Mouse (Mus musculus) embryonic facial prominence, embryonic 12.5 days (tissue): Measurements from ENCODE around the gene Sestd1. TPM values are rescaled to one million over a fixed set of nuclear protein-coding genes. Genes with fewer than 3 reads are reported as not detected.

Experiments used
- ATAC-seq: fragments of 200-750 bp; cut with Nextera tagmentation; 2 replicates; pipeline ENCODE4 v1.8.0; 2017; ENCODE audit not compliant: insufficient number of reproducible peaks, insufficient read depth, low FRiP score, low TSS enrichment
- H3K27ac ChIP-seq: fragments of 300-500 bp; sonication (generic); 2 replicates; pipeline ENCODE4 v1.5.1; 2016; ENCODE audit warnings: mild to moderate bottlenecking
- H3K27me3 ChIP-seq: fragments of 300-500 bp; sonication (generic); 2 replicates; pipeline ENCODE4 v1.6.1; 2016; ENCODE audit warnings: mild to moderate bottlenecking, moderate library complexity
- H3K36me3 ChIP-seq: fragments of 300-500 bp; sonication (generic); 2 replicates; pipeline ENCODE4 v1.6.1; 2016; ENCODE audit warnings: mild to moderate bottlenecking
- H3K4me1 ChIP-seq: fragments of 300-500 bp; sonication (generic); 2 replicates; pipeline ENCODE4 v1.6.1; 2016
- H3K4me2 ChIP-seq: fragments of 300-500 bp; sonication (generic); replicated peaks from 2 replicates; pipeline ENCODE4 v1.6.1; 2016; ENCODE audit warnings: mild to moderate bottlenecking, moderate library complexity
- H3K4me3 ChIP-seq: fragments of 300-500 bp; sonication (generic); 2 replicates; pipeline ENCODE4 v1.5.1; 2016; ENCODE audit warnings: mild to moderate bottlenecking
- H3K9ac ChIP-seq: fragments of 300-500 bp; sonication (generic); 2 replicates; pipeline ENCODE4 v1.6.1; 2016; ENCODE audit warnings: mild to moderate bottlenecking, moderate library complexity
- H3K9me3 ChIP-seq: fragments of 300-500 bp; sonication (generic); 2 replicates; pipeline ENCODE4 v1.6.1; 2016; ENCODE audit warnings: mild to moderate bottlenecking, moderate library complexity
- WGBS: fragments of 180-500 bp; shearing (Covaris S2); methylation state at CpG from one replicate; pipeline ENCODE4 v1.1.7; 2016; 5-methylcytosine and 5-hydroxymethylcytosine counted together
- polyA plus RNA-seq: library from polyadenylated mRNA; unstranded; fragments of >200 nt; fragmentation: Nextera tagmentation; extraction: Ambion mirVana; gene quantifications from 2 replicates; pipeline ENCODE4 v1.2.1, GENCODE M21; 2016

Sestd1 gene
- 23.8 and 24.6 TPM in 2 replicates for polyA plus RNA-seq

GRCm38 (mm10) chr2:77280512-77281409 lies at the start of gene Sestd1:
Gene Sestd1 (minus strand): TSS chr2:77280592.
- peak within 1 kb of the TSS; percentile 82 for H3K4me3 ChIP-seq
- H3K4me2 ChIP-seq = peak within 1 kb of the TSS; percentile 71
- H3K4me1 ChIP-seq = no peaks in the 10 kb centered on the region; the same call in 1 of the 2 replicates
- H3K9me3 ChIP-seq = no peaks in the 10 kb centered on the region
- no peaks in the 10 kb centered on the region for H3K36me3 ChIP-seq
- peak within 1 kb of the TSS; percentile 87 for H3K9ac ChIP-seq
- 7% methylated on average over 45 of the region's 73 CpGs for WGBS
- H3K27ac ChIP-seq = peak within 1 kb of the TSS; percentile 77
- peak; percentile 82 for ATAC-seq
- H3K27me3 ChIP-seq = no peaks in the 10 kb centered on the region

- Histone ChIP-seq H3K4me3 (no peak overlapping the region), H3K27me3 (no peaks in the 10 kb centered on the region), H3K36me3 (no peaks in the 10 kb centered on the region), H3K4me1 (peaks cover 7% of the 10 kb centered on the region; the same call in 1 of the 2 replicates), H3K4me2 (no peak overlapping the region), H3K9ac (no peak overlapping the region), H3K9me3 (no peaks in the 10 kb centered on the region), H3K27ac (no peak overlapping the region)
- no peak for ATAC-seq
- 82% methylated on average over 3 of the region's 3 CpGs for WGBS
Observed at GRCm38 (mm10) chr2:77327246-77327645, 46.9 kb upstream of the Sestd1 start.

GRCm38 (mm10) chr2:77323739-77324138 lies 43.3 kb upstream of the Sestd1 start:
- Histone ChIP-seq H3K9ac (no peak overlapping the region), H3K9me3 (no peaks in the 10 kb centered on the region), H3K36me3 (no peaks in the 10 kb centered on the region), H3K4me2 (no peak overlapping the region; the same call in 1 of the 2 replicates), H3K27me3 (no peaks in the 10 kb centered on the region), H3K27ac (no peak overlapping the region), H3K4me3 (no peak overlapping the region), H3K4me1 (peaks cover 7% of the 10 kb centered on the region; the same call in 1 of the 2 replicates)
- 9% methylated on average over 6 of the region's 6 CpGs for WGBS
- ATAC-seq = no peak

GRCm38 (mm10) chr2:77323156-77323555 lies 42.8 kb upstream of the Sestd1 start:
- WGBS = 62% methylated on average over 9 of the region's 9 CpGs
- no peaks in the 10 kb centered on the region for H3K27me3 ChIP-seq
- no peak overlapping the region for H3K4me2 ChIP-seq
- no peaks in the 10 kb centered on the region for H3K36me3 ChIP-seq
- no peak overlapping the region for H3K27ac ChIP-seq
- peaks cover 7% of the 10 kb centered on the region; the same call in 1 of the 2 replicates for H3K4me1 ChIP-seq
- H3K9me3 ChIP-seq = no peaks in the 10 kb centered on the region
- H3K4me3 ChIP-seq = no peak overlapping the region
- no peak overlapping the region for H3K9ac ChIP-seq
- no peak for ATAC-seq

- Histone ChIP-seq H3K9ac (no peak overlapping the region), H3K4me2 (no peak overlapping the region), H3K27me3 (no peaks in the 10 kb centered on the region), H3K4me1 (peaks cover 7% of the 10 kb centered on the region; the same call in 1 of the 2 replicates), H3K9me3 (no peaks in the 10 kb centered on the region), H3K27ac (no peak overlapping the region), H3K36me3 (no peaks in the 10 kb centered on the region), H3K4me3 (no peak overlapping the region)
- ATAC-seq = no peak
- 91% methylated on average over 5 of the region's 5 CpGs for WGBS
Observed at GRCm38 (mm10) chr2:77319196-77319595, 38.8 kb upstream of the Sestd1 start.

- ATAC-seq = no peak
- no peak overlapping the region for H3K4me3 ChIP-seq
- no peaks in the 10 kb centered on the region for H3K9me3 ChIP-seq
- H3K27ac ChIP-seq = no peak overlapping the region
- H3K27me3 ChIP-seq = no peaks in the 10 kb centered on the region
- no peak overlapping the region for H3K4me2 ChIP-seq
- H3K36me3 ChIP-seq = no peaks in the 10 kb centered on the region
- H3K4me1 ChIP-seq = no peaks in the 10 kb centered on the region
- H3K9ac ChIP-seq = no peak overlapping the region
- WGBS = 67% methylated on average over 7 of the region's 7 CpGs
Observed at GRCm38 (mm10) chr2:77316961-77317360, 36.6 kb upstream of the Sestd1 start.

- Histone ChIP-seq H3K9ac (no peak overlapping the region), H3K4me2 (no peak overlapping the region), H3K27me3 (no peaks in the 10 kb centered on the region), H3K4me1 (no peaks in the 10 kb centered on the region), H3K36me3 (no peaks in the 10 kb centered on the region), H3K4me3 (no peak overlapping the region), H3K27ac (no peak overlapping the region), H3K9me3 (no peaks in the 10 kb centered on the region)
- ATAC-seq = no peak
- 90% methylated on average over 10 of the region's 10 CpGs for WGBS
Observed at GRCm38 (mm10) chr2:77313846-77314245, 33.5 kb upstream of the Sestd1 start.

GRCm38 (mm10) chr2:77312616-77313015 lies 32.2 kb upstream of the Sestd1 start:
- no peaks in the 10 kb centered on the region for H3K36me3 ChIP-seq
- no peaks in the 10 kb centered on the region for H3K4me1 ChIP-seq
- no peaks in the 10 kb centered on the region for H3K27me3 ChIP-seq
- 80% methylated on average over 9 of the region's 9 CpGs for WGBS
- H3K27ac ChIP-seq = no peak overlapping the region
- no peak for ATAC-seq
- no peak overlapping the region for H3K9ac ChIP-seq
- H3K4me3 ChIP-seq = no peak overlapping the region
- no peak overlapping the region for H3K4me2 ChIP-seq
- no peaks in the 10 kb centered on the region for H3K9me3 ChIP-seq

- no peak overlapping the region for H3K9ac ChIP-seq
- H3K36me3 ChIP-seq = no peaks in the 10 kb centered on the region
- H3K9me3 ChIP-seq = no peaks in the 10 kb centered on the region
- no peaks in the 10 kb centered on the region for H3K27me3 ChIP-seq
- no peak for ATAC-seq
- no peak overlapping the region for H3K27ac ChIP-seq
- 51% methylated on average over 7 of the region's 7 CpGs for WGBS
- H3K4me2 ChIP-seq = no peak overlapping the region
- no peak overlapping the region for H3K4me3 ChIP-seq
- no peaks in the 10 kb centered on the region for H3K4me1 ChIP-seq
Observed at GRCm38 (mm10) chr2:77309313-77309712, 28.9 kb upstream of the Sestd1 start.

GRCm38 (mm10) chr2:77304494-77304893 lies 24.1 kb upstream of the Sestd1 start:
- no peaks in the 10 kb centered on the region for H3K4me1 ChIP-seq
- H3K4me2 ChIP-seq = no peak overlapping the region
- no peak for ATAC-seq
- no peaks in the 10 kb centered on the region for H3K36me3 ChIP-seq
- 76% methylated on average over 3 of the region's 3 CpGs for WGBS
- H3K4me3 ChIP-seq = no peak overlapping the region
- no peaks in the 10 kb centered on the region for H3K9me3 ChIP-seq
- no peak overlapping the region for H3K9ac ChIP-seq
- H3K27me3 ChIP-seq = no peaks in the 10 kb centered on the region
- H3K27ac ChIP-seq = no peak overlapping the region

GRCm38 (mm10) chr2:77303716-77304115 lies 23.3 kb upstream of the Sestd1 start:
- Histone ChIP-seq H3K4me1 (no peaks in the 10 kb centered on the region), H3K9me3 (no peaks in the 10 kb centered on the region), H3K9ac (no peak overlapping the region), H3K36me3 (no peaks in the 10 kb centered on the region), H3K4me2 (no peak overlapping the region), H3K4me3 (no peak overlapping the region), H3K27ac (no peak overlapping the region), H3K27me3 (no peaks in the 10 kb centered on the region)
- 71% methylated on average over 3 of the region's 3 CpGs for whole genome bisulfite sequencing
- no peak for ATAC-seq

GRCm38 (mm10) chr2:77302655-77303348 lies 22.4 kb upstream of the Sestd1 start:
- Histone ChIP-seq H3K4me2 (no peak overlapping the region), H3K9ac (no peak overlapping the region), H3K4me3 (no peak overlapping the region), H3K4me1 (no peaks in the 10 kb centered on the region), H3K9me3 (no peaks in the 10 kb centered on the region), H3K27me3 (no peaks in the 10 kb centered on the region), H3K36me3 (no peaks in the 10 kb centered on the region), H3K27ac (no peak overlapping the region)
- 68% methylated on average over 6 of the region's 6 CpGs for WGBS
- no peak for ATAC-seq
